Mouse (Mus musculus) bone marrow macrophage, adult 2 months (primary cell): ENCODE measurements around the gene Zfand2a. TPM values are rescaled to one million over a fixed set of nuclear protein-coding genes. Genes with fewer than 3 reads are reported as not detected.

Experiments
- H3K27ac ChIP-seq: 2 replicates; pipeline ENCODE4 v1.5.1; 2012; ENCODE audit warnings: low read depth, low read length; ENCODE audit not compliant: insufficient read depth
- H3K4me1 ChIP-seq: 2 replicates; pipeline ENCODE4 v1.6.1; 2012; ENCODE audit warnings: low read length; ENCODE audit not compliant: control insufficient read depth, insufficient read depth
- H3K4me3 ChIP-seq: 2 replicates; pipeline ENCODE4 v1.5.1; 2012; ENCODE audit warnings: mild to moderate bottlenecking, low read length, moderate library complexity; ENCODE audit not compliant: insufficient read depth
- CTCF ChIP-seq: IDR thresholded peaks from 2 replicates; pipeline ENCODE4 v1.5.1; 2012; ENCODE audit warnings: low read depth, mild to moderate bottlenecking, low read length, moderate library complexity
- POLR2A ChIP-seq: IDR thresholded peaks from 2 replicates; pipeline ENCODE4 v1.6.1; 2012; ENCODE audit warnings: mild to moderate bottlenecking, low read depth, low read length, borderline replicate concordance
- polyA plus RNA-seq: library from polyadenylated mRNA; stranded (reverse); fragments of >200 nt; gene quantifications from 2 replicates; pipeline ENCODE4 v1.2.4, GENCODE M21; 2012; ENCODE audit not compliant: missing spikeins, insufficient read depth, insufficient read length

Gene Zfand2a
- 32.5 and 38.1 TPM in 2 replicates for polyA plus RNA-seq

DNA sequence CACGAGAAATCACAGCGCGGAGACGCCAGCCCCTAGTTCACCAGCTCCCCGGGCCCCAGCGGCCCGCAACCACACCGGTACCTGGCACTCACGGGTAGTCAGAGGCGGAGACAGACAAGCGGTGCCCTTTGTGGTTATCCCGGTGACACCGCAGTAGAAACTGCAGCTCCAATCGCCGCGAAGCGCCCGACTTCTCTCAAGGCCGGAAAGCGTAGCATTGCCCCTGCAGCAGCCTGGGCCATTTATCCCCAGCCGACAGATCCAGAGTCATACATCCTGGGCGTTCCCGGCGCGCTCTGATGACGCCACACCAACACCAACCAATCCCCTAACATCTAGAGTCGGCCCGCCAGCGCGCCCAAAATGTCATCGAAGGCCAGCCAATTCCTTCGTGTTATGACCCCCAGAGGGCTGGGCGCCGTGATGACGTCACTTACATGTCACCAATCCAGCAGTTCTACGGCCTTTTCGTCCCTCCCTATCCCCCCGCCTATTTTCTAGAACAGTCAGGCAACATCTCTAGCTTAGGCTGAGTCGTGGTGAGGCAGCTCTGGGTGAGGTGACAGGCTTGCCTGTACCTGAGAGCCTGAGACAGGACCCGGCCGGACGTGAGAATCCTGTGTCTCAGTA, at the start of gene Zfand2a:
Gene Zfand2a (minus strand): TSS at position 365 of the 630 bp plus-strand sequence.
- Histone ChIP-seq H3K4me1 (peaks cover 29% of the 10 kb centered on the region), H3K4me3 (peak within 1 kb of the TSS; percentile 91), H3K27ac (peak within 1 kb of the TSS; percentile 84)
- 0 out of 2 replicates have a peak, but pooled peaks have one; percentile 22 for TF ChIP-seq CTCF
- TF ChIP-seq POLR2A: peak; percentile 90

DNA sequence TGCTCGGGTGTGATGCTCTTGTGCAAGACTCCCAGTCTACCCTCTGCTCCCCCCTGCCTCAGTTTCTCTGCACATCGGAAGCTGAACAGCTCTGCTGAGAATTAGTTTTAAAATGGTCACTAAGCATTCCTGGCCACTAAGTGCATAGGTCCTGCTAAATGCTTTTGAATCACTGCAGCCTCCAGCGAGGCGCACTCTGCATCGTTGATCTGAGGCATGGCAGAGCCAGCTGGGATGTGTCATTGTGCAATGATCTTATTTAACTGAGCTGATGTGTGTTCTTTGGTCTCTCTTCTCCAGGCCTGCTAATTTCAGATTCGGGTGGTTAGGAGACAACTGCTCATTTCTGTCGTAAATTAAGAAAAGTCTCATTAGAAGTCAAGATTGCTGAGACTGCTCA, 44.5 kb upstream of the Zfand2a start:
- no peak for TF ChIP-seq POLR2A
- no peak for TF ChIP-seq CTCF
- Histone ChIP-seq H3K4me3 (no peak overlapping the region), H3K27ac (no peak overlapping the region), H3K4me1 (peaks cover 12% of the 10 kb centered on the region)

DNA sequence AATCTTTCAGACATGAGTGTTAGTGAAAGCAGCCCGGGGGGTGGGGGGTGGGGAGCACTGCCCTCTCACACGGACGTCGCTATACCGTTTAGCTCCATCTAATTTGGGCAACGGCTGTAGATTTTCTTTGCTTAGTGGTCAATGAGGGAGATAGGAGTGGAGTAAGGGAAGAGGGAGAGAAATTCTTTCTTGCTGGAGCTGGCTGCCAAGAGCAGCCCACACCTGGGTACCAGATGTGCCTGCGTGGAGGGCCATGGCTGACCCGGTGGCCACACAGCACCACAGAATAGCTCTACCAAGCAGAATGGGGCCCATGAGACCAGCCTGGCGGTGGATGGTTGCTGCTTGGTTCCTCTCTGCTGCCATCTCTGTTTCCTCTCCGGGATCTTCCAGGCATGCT, 37.6 kb upstream of the Zfand2a start:
- Histone ChIP-seq H3K27ac (no peak overlapping the region), H3K4me1 (peaks cover 12% of the 10 kb centered on the region), H3K4me3 (no peak overlapping the region)
- TF ChIP-seq CTCF: no peak
- no peak for TF ChIP-seq POLR2A

DNA sequence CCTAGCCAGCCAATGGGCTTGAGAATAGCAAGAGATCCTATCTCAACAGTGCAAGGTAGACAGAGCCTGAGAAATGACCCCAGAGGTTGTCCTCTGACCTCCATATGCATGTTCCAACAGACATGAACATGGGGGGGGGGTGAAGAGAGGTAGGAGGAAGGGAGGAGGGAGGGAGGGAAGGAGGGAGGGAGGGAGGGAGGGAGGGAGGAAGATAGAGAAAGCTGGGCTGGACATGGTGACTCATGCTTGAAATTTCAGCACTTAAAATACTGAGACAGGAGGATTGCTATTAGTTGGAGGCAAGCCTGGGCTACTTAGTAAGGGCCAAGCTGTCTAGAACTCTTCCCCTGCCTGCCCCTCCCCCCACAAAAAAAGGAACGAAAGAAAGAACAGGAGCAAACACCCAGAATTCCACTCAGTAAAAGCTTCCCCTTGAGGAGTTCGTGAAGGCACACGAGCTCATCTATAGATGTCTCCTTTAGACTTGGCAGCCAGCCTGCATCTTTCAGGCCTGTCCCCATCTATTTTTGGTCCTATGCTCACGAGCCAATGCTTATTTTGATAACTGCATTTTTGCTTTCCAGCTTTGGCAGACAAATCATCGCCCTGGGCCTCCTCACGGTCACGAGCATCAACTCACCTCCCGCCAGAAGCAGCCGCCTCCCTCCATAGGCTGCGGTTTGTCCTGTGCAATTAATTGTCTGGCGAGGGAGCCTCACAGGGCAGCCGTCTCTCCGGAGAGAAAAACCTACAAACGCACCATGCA, 35.9 kb upstream of the Zfand2a start:
- H3K4me3 ChIP-seq: no peak overlapping the region
- peaks cover 12% of the 10 kb centered on the region for H3K4me1 ChIP-seq
- TF ChIP-seq POLR2A (no peak), CTCF (no peak)
- no peak overlapping the region for H3K27ac ChIP-seq

DNA sequence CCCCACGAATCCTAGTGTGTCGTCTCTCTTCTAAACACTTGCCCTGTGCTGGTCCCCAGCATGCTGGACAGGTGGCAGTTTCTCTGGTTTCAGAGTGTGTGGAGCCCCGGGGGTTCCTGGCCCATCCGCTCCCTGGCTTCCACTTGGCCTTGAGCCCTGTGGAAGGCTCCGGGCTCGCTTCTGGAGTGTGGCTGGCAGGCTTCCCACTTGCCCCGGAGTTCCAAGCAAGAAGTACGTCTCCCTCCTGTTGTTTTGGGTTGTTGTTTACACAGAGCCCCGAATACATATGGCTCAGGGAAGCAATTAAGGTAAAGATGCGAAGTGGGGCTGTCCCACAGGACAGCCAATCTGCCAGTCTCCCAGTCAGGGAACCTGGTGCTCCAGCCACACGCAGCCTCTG, 31.9 kb upstream of the Zfand2a start:
- no peak overlapping the region for H3K27ac ChIP-seq
- peaks cover 12% of the 10 kb centered on the region for H3K4me1 ChIP-seq
- no peak for TF ChIP-seq CTCF
- no peak for TF ChIP-seq POLR2A
- no peak overlapping the region for H3K4me3 ChIP-seq

DNA sequence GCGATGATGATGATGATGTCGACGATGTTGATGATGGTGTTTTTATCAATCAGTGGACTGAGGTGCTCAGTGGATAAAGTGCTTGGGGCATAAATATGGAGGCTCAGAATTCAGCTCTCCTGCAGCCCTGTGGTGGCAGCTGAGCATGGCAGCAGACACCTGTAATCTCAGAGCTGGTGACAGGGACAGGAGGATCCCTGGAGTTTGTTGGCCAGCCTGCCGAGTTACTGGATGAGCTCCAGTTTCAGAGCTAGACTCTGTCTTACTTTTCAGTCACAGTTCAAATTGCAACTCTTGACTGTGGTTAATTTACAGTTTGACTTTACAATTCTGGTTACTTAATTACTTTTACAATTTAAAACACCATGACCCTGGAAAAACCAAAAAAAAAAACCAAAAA, 27.9 kb upstream of the Zfand2a start:
- Histone ChIP-seq H3K27ac (no peak overlapping the region), H3K4me1 (0 out of 2 replicates have a peak, but pooled peaks cover 2% of the 10 kb centered on the region), H3K4me3 (no peak overlapping the region)
- TF ChIP-seq POLR2A (no peak), CTCF (no peak)

DNA sequence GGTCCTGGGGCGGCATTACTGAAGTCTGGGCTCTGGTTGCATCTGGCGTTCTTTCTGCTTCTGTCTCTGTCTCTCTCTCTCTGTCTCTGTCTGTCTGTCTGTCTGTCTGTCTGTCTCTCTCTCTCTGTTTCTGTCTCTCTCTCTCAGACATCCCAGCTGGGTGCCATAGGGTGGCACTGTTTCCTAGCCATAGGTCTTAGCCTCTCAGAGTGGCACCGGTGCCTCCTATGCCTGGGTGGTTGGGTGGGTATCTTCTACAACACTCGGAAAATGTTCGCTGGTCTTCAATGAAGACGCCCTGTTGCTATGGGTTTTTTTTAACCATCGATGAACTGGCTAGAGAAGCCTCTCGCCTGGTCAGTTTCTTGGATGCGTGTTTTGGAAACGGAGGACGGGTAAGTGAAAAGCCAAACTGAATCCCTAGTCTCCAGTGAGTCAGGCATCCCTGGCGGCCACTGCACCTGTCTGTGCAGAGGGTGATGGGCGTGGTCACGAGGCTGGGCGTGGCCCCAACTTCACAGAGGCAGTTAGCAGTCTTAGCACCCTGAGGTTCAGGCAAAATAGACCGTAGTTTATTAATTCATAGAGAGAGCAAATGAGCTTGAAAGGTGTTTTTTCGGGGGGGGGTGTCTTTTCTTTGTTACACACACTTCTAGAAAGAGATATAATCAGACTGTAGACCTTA, 26.5 kb upstream of the Zfand2a start:
- H3K4me3 ChIP-seq: no peak overlapping the region
- no peak overlapping the region for H3K27ac ChIP-seq
- TF ChIP-seq CTCF (no peak), POLR2A (no peak)
- H3K4me1 ChIP-seq: peaks cover 4% of the 10 kb centered on the region; the same call in 1 of the 2 replicates

DNA sequence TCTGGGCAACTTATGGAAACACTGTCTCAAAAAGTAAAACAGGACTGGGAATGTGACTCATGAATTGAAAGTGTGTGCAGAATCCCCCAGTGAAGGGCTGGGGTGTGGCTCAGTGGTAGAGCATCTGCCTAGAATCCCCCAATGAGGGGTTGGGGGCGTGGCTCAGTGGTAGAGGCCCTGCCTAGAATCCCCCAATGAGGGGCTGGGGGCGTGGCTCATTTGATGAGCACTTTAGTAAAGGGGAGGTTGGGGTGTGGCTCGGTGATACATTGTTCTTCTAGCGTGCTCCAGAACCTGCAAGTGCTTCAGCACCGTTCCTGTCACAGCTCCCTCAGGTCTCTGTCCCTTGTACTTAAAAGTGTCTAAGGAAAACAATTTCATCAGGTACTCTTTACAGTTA, 21.9 kb upstream of the Zfand2a start:
- TF ChIP-seq POLR2A: no peak
- TF ChIP-seq CTCF: no peak
- Histone ChIP-seq H3K4me3 (no peak overlapping the region), H3K27ac (no peak overlapping the region), H3K4me1 (peaks cover 4% of the 10 kb centered on the region; the same call in 1 of the 2 replicates)

DNA sequence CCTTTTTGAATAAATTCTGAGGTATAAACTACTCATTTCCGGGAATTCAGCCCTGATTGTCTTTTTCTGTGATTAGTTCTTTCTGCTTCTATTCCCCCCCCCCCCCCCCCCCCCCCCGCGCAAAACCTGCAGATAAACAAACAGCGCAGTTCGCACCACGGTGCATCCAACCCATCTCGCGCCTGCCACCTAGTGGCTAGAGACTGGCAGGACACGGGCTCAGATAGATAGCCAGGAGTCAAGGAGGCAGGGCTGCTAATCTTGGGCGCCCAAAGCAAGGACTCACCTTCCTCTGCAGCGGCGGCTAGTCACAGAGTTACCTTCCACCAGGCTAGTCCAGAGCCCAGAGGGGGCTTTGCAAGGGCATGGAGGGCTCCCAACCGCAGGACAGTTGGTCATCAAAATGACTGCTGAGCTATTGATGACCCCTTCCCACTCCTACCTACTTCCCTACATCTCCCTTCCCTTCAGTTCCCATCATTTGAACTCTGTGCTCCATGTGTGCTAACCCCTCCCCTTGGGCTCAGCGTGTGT, 20.8 kb upstream of the Zfand2a start:
- TF ChIP-seq CTCF: peak; percentile 38; the same call in 1 of the 2 replicates
- no peak for TF ChIP-seq POLR2A
- Histone ChIP-seq H3K4me1 (peaks cover 4% of the 10 kb centered on the region; the same call in 1 of the 2 replicates), H3K4me3 (no peak overlapping the region), H3K27ac (no peak overlapping the region)

DNA sequence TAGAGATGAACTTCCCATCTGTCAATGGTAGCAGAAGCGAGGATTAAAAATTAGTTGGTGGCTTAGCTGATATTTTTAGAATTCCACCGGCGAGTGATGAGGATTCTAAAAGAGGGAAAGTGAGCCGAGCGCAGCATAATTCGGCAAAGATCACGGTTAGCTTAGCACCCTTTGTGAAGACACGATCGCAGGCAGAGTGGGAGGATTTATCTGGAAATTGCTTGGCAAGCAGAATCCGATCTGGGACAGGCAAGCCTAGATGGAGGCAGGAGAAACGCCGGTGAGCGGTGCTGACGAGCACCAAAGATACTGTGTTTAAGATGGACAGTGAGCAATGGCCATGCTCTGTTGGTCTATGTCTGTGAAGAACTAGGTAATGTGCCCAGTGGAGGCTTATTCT, 17.9 kb upstream of the Zfand2a start:
- H3K27ac ChIP-seq: no peak overlapping the region
- H3K4me1 ChIP-seq: peaks cover 3% of the 10 kb centered on the region; the same call in 1 of the 2 replicates
- no peak overlapping the region for H3K4me3 ChIP-seq
- TF ChIP-seq POLR2A (no peak), CTCF (no peak)
